Mouse (Mus musculus) hindbrain, embryonic 12.5 days (tissue): ENCODE measurements at regions not wholly inside any gene's neighbourhood (a gene's known extent, or its start where the extent isn't known, plus 50 kb on each side); places are given as distances from the start of the nearest gene placed in this dataset.
"Not testable (repeated sequence)": the region's sequence is repeated elsewhere in the genome, so short reads cannot be mapped to it uniquely, and the experiment has no call there.

Experiments
- ATAC-seq: fragments of 200-750 bp; cut with Nextera tagmentation; 2 replicates; pipeline ENCODE4 v1.8.0; 2017; ENCODE audit warnings: moderate TSS enrichment; ENCODE audit not compliant: low FRiP score
- H3K27ac ChIP-seq: fragments of 300-500 bp; sonication (generic); 2 replicates; pipeline ENCODE4 v1.5.1; 2016; ENCODE audit warnings: mild to moderate bottlenecking
- H3K27me3 ChIP-seq: fragments of 300-500 bp; sonication (generic); 2 replicates; pipeline ENCODE4 v1.6.1; 2016; ENCODE audit warnings: mild to moderate bottlenecking
- H3K36me3 ChIP-seq: fragments of 300-500 bp; sonication (generic); 2 replicates; pipeline ENCODE4 v1.6.1; 2016; ENCODE audit warnings: mild to moderate bottlenecking
- H3K4me1 ChIP-seq: fragments of 300-500 bp; sonication (generic); 2 replicates; pipeline ENCODE4 v1.6.1; 2016
- H3K4me2 ChIP-seq: fragments of 300-500 bp; sonication (generic); replicated peaks from 2 replicates; pipeline ENCODE4 v1.6.1; 2016; ENCODE audit warnings: mild to moderate bottlenecking
- H3K4me3 ChIP-seq: fragments of 300-500 bp; sonication (generic); 2 replicates; pipeline ENCODE4 v1.5.1; 2016; ENCODE audit warnings: mild to moderate bottlenecking
- H3K9ac ChIP-seq: fragments of 300-500 bp; sonication (generic); 2 replicates; pipeline ENCODE4 v1.6.1; 2016; ENCODE audit warnings: mild to moderate bottlenecking, moderate library complexity
- H3K9me3 ChIP-seq: fragments of 300-500 bp; sonication (generic); replicated peaks from 2 replicates; pipeline ENCODE4 v1.6.1; 2016; ENCODE audit warnings: mild to moderate bottlenecking
- WGBS: fragments of 180-500 bp; shearing (Covaris S2); methylation state at CpG from one replicate; pipeline ENCODE4 v1.1.7; 2016; 5-methylcytosine and 5-hydroxymethylcytosine counted together

GRCm38 (mm10) chr2:149283274-149283673 lies 121.6 kb upstream of the Cst10 start:
- no peak overlapping the region for H3K4me3 ChIP-seq
- H3K27ac ChIP-seq = no peak overlapping the region
- no peaks in the 10 kb centered on the region for H3K27me3 ChIP-seq
- H3K9ac ChIP-seq = no peak overlapping the region
- H3K4me2 ChIP-seq = no peak overlapping the region
- WGBS = 83% methylated on average over 5 of the region's 5 CpGs
- no peaks in the 10 kb centered on the region for H3K36me3 ChIP-seq
- H3K4me1 ChIP-seq = no peaks in the 10 kb centered on the region
- no peaks in the 10 kb centered on the region for H3K9me3 ChIP-seq
- ATAC-seq = no peak

- no peaks in the 10 kb centered on the region for H3K4me1 ChIP-seq
- no peak overlapping the region for H3K4me3 ChIP-seq
- no peaks in the 10 kb centered on the region for H3K9me3 ChIP-seq
- ATAC-seq = no peak
- H3K4me2 ChIP-seq = no peak overlapping the region
- WGBS = 74% methylated on average over 1 of the region's 1 CpGs
- H3K27me3 ChIP-seq = no peaks in the 10 kb centered on the region
- no peak overlapping the region for H3K27ac ChIP-seq
- no peak overlapping the region for H3K9ac ChIP-seq
- H3K36me3 ChIP-seq = no peaks in the 10 kb centered on the region
Observed at GRCm38 (mm10) chr2:149284199-149284598, 120.7 kb upstream of the Cst10 start.

GRCm38 (mm10) chr2:149296936-149297335 lies 107.9 kb upstream of the Cst10 start:
- not testable (repeated sequence) for H3K9ac ChIP-seq, H3K36me3 ChIP-seq, H3K4me2 ChIP-seq, H3K9me3 ChIP-seq, H3K27me3 ChIP-seq, H3K27ac ChIP-seq, ATAC-seq, H3K4me3 ChIP-seq, H3K4me1 ChIP-seq
- WGBS = 79% methylated on average over 2 of the region's 2 CpGs

GRCm38 (mm10) chr2:149305553-149305952 lies 99.3 kb upstream of the Cst10 start:
- Histone ChIP-seq H3K27ac (no peak overlapping the region), H3K36me3 (no peaks in the 10 kb centered on the region), H3K27me3 (no peaks in the 10 kb centered on the region), H3K4me2 (no peak overlapping the region), H3K4me3 (no peak overlapping the region), H3K9me3 (peaks cover 7% of the 10 kb centered on the region; the same call in 1 of the 2 replicates), H3K4me1 (no peaks in the 10 kb centered on the region), H3K9ac (no peak overlapping the region)
- 93% methylated on average over 1 of the region's 1 CpGs for WGBS
- no peak for ATAC-seq

- H3K4me3 ChIP-seq = no peak overlapping the region
- H3K4me1 ChIP-seq = no peaks in the 10 kb centered on the region
- no peaks in the 10 kb centered on the region for H3K36me3 ChIP-seq
- no peak overlapping the region for H3K4me2 ChIP-seq
- ATAC-seq = peak; percentile 71
- H3K9me3 ChIP-seq = no peaks in the 10 kb centered on the region
- 27% methylated on average over 3 of the region's 3 CpGs for WGBS
- H3K27ac ChIP-seq = no peak overlapping the region
- H3K9ac ChIP-seq = no peak overlapping the region
- H3K27me3 ChIP-seq = no peaks in the 10 kb centered on the region
Observed at GRCm38 (mm10) chr2:149350239-149350811, 54.5 kb upstream of the Cst10 start.
